Mouse (Mus musculus) E14TG2a.4 (cell line): ENCODE measurements around the gene Cnot6.

Experiments
- CTCF ChIP-seq: conservative IDR thresholded peaks from 2 replicates; pipeline ENCODE4 v1.5.1; 2014; ENCODE audit warnings: low read length
- NANOG ChIP-seq: IDR thresholded peaks from 2 replicates; pipeline ENCODE4 v1.6.1; 2014; ENCODE audit warnings: borderline replicate concordance, low read length, mixed read lengths
- POU5F1 ChIP-seq: IDR thresholded peaks from 2 replicates; pipeline ENCODE4 v1.6.1; 2014; ENCODE audit warnings: low read length, borderline replicate concordance

- TF ChIP-seq CTCF (no peak), POU5F1 (no peak), NANOG (no peak)
Observed at GRCm38 (mm10) chr11:49653079-49653408, 59.5 kb downstream of the Cnot6 start.
